23 mouse cellular contexts compared by ENCODE assay signal in genomic region chr4:154908490-154908889, GRCm38 (mm10). TPM values are rescaled to one million over a fixed set of nuclear protein-coding genes. Genes with fewer than 3 reads are reported as not detected.
DNase-seq lines count a peak whose midpoint lies in the region; ATAC-seq and TF ChIP-seq lines count a peak whose summit lies in the region.
"Had no signal": no experiment of that assay in that cellular context is flagged by ENCODE, and none has a peak within 500 bp of the region (broad histone marks: within the 10 kb centered on the region; RNA-seq: fewer than 3 reads in every experiment).

No protein-coding gene starts in this region.

- in situ Hi-C loops in CH12.LX (cut with MboI; ENCODE audit: low pct_ligation_motif_present, low pct_unique_long_range_greater_than_20kb, low sequenced_read_pairs) = loop anchor here (5.0 kb wide), 1 partner anchor 34 kb away; no protein-coding TSS in a partner anchor

- DNase-seq in 416B (ENCODE audit: low read depth) = peak; percentile 70
- DNase-seq in CH12.LX (ENCODE audit: extremely low read depth) = no peak
- no peak for DNase-seq in right cerebral cortex, postnatal 10 days (ENCODE audit: low spot score in 2 of 2)
- DNase-seq in cerebellum, postnatal 36 days = no peak
- DNase-seq in adrenal gland, adult (ENCODE audit: inconsistent age in 2 of 2, low spot score in 1 of 2) = no peak
- DNase-seq in heart, adult 9 months (ENCODE audit: low spot score in 2 of 2) = no peak

- dilution Hi-C loops in CH12.LX (cut with MboI; ENCODE audit: extremely low pct_ligation_motif_present, extremely low pct_unique_long_range_greater_than_20kb, low sequenced_read_pairs) = no loop called here

- no peak overlapping the region for H3K4me2 ChIP-seq in CH12.LX (ENCODE audit: insufficient read depth, low read depth, poor library complexity, severe bottlenecking)
- H3K4me2 ChIP-seq in liver, embryonic 12.5 days = peak overlapping the region; percentile 62
- peak overlapping the region; percentile 59; the same call in 1 of the 2 replicates for H3K4me2 ChIP-seq in liver, embryonic 15.5 days
- H3K4me2 ChIP-seq: embryonic facial prominence, embryonic 12.5 days had no signal

- no peak overlapping the region for H3K9ac ChIP-seq in CH12.LX (ENCODE audit: insufficient read depth, low read depth)
- peak overlapping the region; percentile 66 for H3K9ac ChIP-seq in liver, embryonic 12.5 days
- no peak overlapping the region; the same call in 1 of the 2 replicates for H3K9ac ChIP-seq in liver, embryonic 15.5 days
- H3K9ac ChIP-seq: embryonic facial prominence, embryonic 12.5 days; embryonic facial prominence, embryonic 15.5 days; forebrain, embryonic 12.5 days; hindbrain, embryonic 12.5 days had no signal

- no peaks in the 10 kb centered on the region for H3K9me3 ChIP-seq in CH12.LX (replicated peaks; ENCODE audit: low read length)
- H3K9me3 ChIP-seq in liver, embryonic 12.5 days (replicated peaks) = no peaks in the 10 kb centered on the region
- peaks cover 3% of the 10 kb centered on the region; the same call in 1 of the 2 replicates for H3K9me3 ChIP-seq in liver, embryonic 15.5 days (replicated peaks)
- H3K9me3 ChIP-seq: embryonic facial prominence, embryonic 12.5 days; embryonic facial prominence, embryonic 15.5 days; forebrain, embryonic 12.5 days; G1E; hindbrain, embryonic 12.5 days had no signal

- no peak for TF ChIP-seq RAD21 in CH12.LX (IDR thresholded peaks at IDR 0.05; ENCODE audit: low read depth, low read length)

- no peak for TF ChIP-seq CTCF in CH12.LX (conservative IDR thresholded peaks at IDR 0.05 in 1 of 2, IDR thresholded peaks at IDR 0.05 in 1 of 2; ENCODE audit: low read depth in 2 of 2, low read length in 2 of 2)

- no peak for TF ChIP-seq POLR2A in CH12.LX (IDR thresholded peaks at IDR 0.05; ENCODE audit: low read depth, low read length)

- peaks cover 9% of the 10 kb centered on the region for H3K79me2 ChIP-seq in CH12.LX (replicated peaks; ENCODE audit: control insufficient read depth, extremely low read depth, insufficient read depth, poor library complexity, severe bottlenecking)

- no peak for TF ChIP-seq EP300 in CH12.LX (IDR thresholded peaks at IDR 0.05; ENCODE audit: low read length)

- ATAC-seq in liver, embryonic 12.5 days = no peak
- no peak for ATAC-seq in liver, embryonic 15.5 days (ENCODE audit: insufficient read depth)
- ATAC-seq: hindbrain, embryonic 16.5 days; Patski had no signal

- 43% methylated on average over 5 of the region's 5 CpGs for WGBS in liver, embryonic 12.5 days (ENCODE audit: insufficient replicate concordance)
- 39% methylated on average over 5 of the region's 5 CpGs for WGBS in liver, embryonic 15.5 days (ENCODE audit: insufficient replicate concordance)

- no peaks in the 10 kb centered on the region for H3K27me3 ChIP-seq in CH12.LX (replicated peaks)
- H3K27me3 ChIP-seq in liver, embryonic 12.5 days (replicated peaks) = no peaks in the 10 kb centered on the region
- no peaks in the 10 kb centered on the region for H3K27me3 ChIP-seq in liver, embryonic 15.5 days
- H3K27me3 ChIP-seq: embryonic facial prominence, embryonic 12.5 days; embryonic facial prominence, embryonic 15.5 days; hindbrain, embryonic 12.5 days; Patski had no signal

- H3K27ac ChIP-seq in CH12.LX (ENCODE audit: insufficient read depth, low read depth) = peak overlapping the region; percentile 83; the same call in 1 of the 2 replicates
- H3K27ac ChIP-seq in liver, embryonic 12.5 days = peak overlapping the region; percentile 94
- peak overlapping the region; percentile 93 for H3K27ac ChIP-seq in liver, embryonic 15.5 days (replicated peaks)
- H3K27ac ChIP-seq: forebrain, embryonic 12.5 days; heart, adult 2 months; hindbrain, embryonic 12.5 days had no signal

- no peak overlapping the region for H3K4me3 ChIP-seq in CH12.LX (replicated peaks in 1 of 3; ENCODE audit: low read depth in 2 of 3, low read length in 2 of 3, poor library complexity in 1 of 3)
- H3K4me3 ChIP-seq in liver, embryonic 12.5 days = no peak overlapping the region
- H3K4me3 ChIP-seq in liver, embryonic 15.5 days (replicated peaks) = no peak overlapping the region
- H3K4me3 ChIP-seq: embryonic facial prominence, embryonic 12.5 days; embryonic facial prominence, embryonic 15.5 days; forebrain, embryonic 12.5 days; heart, adult 2 months; hindbrain, embryonic 12.5 days had no signal

- H3K36me3 ChIP-seq in CH12.LX (replicated peaks in 1 of 2; ENCODE audit: control insufficient read depth in 1 of 2, insufficient read depth in 1 of 2, low read length in 1 of 2) = peaks cover 0 to 2% of the 10 kb centered on the region in 2 experiments
- 0 out of 2 replicates have a peak, but pooled peaks cover 3% of the 10 kb centered on the region for H3K36me3 ChIP-seq in liver, embryonic 12.5 days
- peaks cover 2% of the 10 kb centered on the region; the same call in 1 of the 2 replicates for H3K36me3 ChIP-seq in liver, embryonic 15.5 days (replicated peaks)
- H3K36me3 ChIP-seq: embryonic facial prominence, embryonic 12.5 days; embryonic facial prominence, embryonic 15.5 days; forebrain, embryonic 12.5 days; hindbrain, embryonic 12.5 days had no signal

- peaks cover 38 to 53% of the 10 kb centered on the region in 2 experiments for H3K4me1 ChIP-seq in CH12.LX (ENCODE audit: control insufficient read depth in 1 of 2, insufficient read depth in 2 of 2)
- H3K4me1 ChIP-seq in liver, embryonic 12.5 days = peaks cover 80% of the 10 kb centered on the region
- H3K4me1 ChIP-seq in liver, embryonic 15.5 days (replicated peaks) = peaks cover 86% of the 10 kb centered on the region

TF ChIP-seq in CH12.LX, 34 proteins besides CTCF, POLR2A, EP300 and RAD21:
- TF ChIP-seq MAX (IDR thresholded peaks at IDR 0.05; ENCODE audit: low read length) (no peak), ETS1 (conservative IDR thresholded peaks at IDR 0.05; ENCODE audit: low read depth, low read length) (no peak), GABPA (IDR thresholded peaks at IDR 0.05; ENCODE audit: insufficient replicate concordance, low read depth, low read length) (no peak), KAT2A (IDR thresholded peaks at IDR 0.05; ENCODE audit: insufficient replicate concordance, low read length) (no peak), ZC3H11A (IDR thresholded peaks at IDR 0.05; ENCODE audit: low read depth, low read length) (no peak), TBP (conservative IDR thresholded peaks at IDR 0.05; ENCODE audit: low read depth, low read length) (no peak), POLR2AphosphoS2 (IDR thresholded peaks at IDR 0.05; ENCODE audit: low read depth, low read length) (no peak), NRF1 (IDR thresholded peaks at IDR 0.05; ENCODE audit: low read depth, low read length) (no peak), RCOR1 (conservative IDR thresholded peaks at IDR 0.05; ENCODE audit: low read depth, low read length) (no peak), CHD1 (IDR thresholded peaks at IDR 0.05; ENCODE audit: low read depth, low read length) (no peak), BHLHE40 (IDR thresholded peaks at IDR 0.05; ENCODE audit: low read depth, low read length) (no peak), TCF12 (IDR thresholded peaks at IDR 0.05; ENCODE audit: low read depth, low read length) (no peak), ELF1 (IDR thresholded peaks at IDR 0.05; ENCODE audit: low read depth, low read length) (no peak), JUN (IDR thresholded peaks at IDR 0.05; ENCODE audit: insufficient read depth, low read depth, low read length) (no peak)

RNA-seq across cellular contexts. Expression of gene Fam213b, which starts 9.6 kb away (rescaled TPM):
- total RNA-seq in CH12.LX (2012; rRNA removed) (28.3 and 49.8 TPM in 2 replicates), CH12.LX (2014; rRNA removed) (6.1 and 7.5 TPM in 2 replicates)
- polyA plus RNA-seq in CH12.LX (2012; ENCODE audit: insufficient read length, low read depth) = 5.5 and 7.0 TPM in 2 replicates
- polyA plus RNA-seq in liver, embryonic 12.5 days (2016; fragmentation: Nextera tagmentation; extraction: Ambion mirVana) = 10.2 and 11.3 TPM in 2 replicates
- polyA plus RNA-seq in liver, embryonic 15.5 days (2015; fragmentation: Nextera tagmentation; extraction: Ambion mirVana) = 8.1 and 9.0 TPM in 2 replicates
- total RNA-seq: G1E had no signal
- polyA plus RNA-seq: G1E had no signal

RNA-seq across cellular contexts. Expression of gene Tnfrsf14, which starts 19.9 kb away (rescaled TPM):
- total RNA-seq in CH12.LX (2012; rRNA removed) (68.3 and 109 TPM in 2 replicates), CH12.LX (2014; rRNA removed) (21.0 and 25.9 TPM in 2 replicates)
- polyA plus RNA-seq in CH12.LX (2012; ENCODE audit: insufficient read length, low read depth) = 19.8 and 20.0 TPM in 2 replicates
- 62.9 and 65.0 TPM in 2 replicates for polyA plus RNA-seq in liver, embryonic 12.5 days (2016; fragmentation: Nextera tagmentation; extraction: Ambion mirVana)
- 56.7 and 64.6 TPM in 2 replicates for polyA plus RNA-seq in liver, embryonic 15.5 days (2015; fragmentation: Nextera tagmentation; extraction: Ambion mirVana)

RNA-seq across cellular contexts. Expression of gene Mmel1, which starts 39.1 kb away (rescaled TPM):
- total RNA-seq in CH12.LX (2012; rRNA removed) = 2.0 and 3.9 TPM in 2 replicates
- 2.0 and 2.2 TPM in 2 replicates for total RNA-seq in CH12.LX (2014; rRNA removed)
- 0.70 and 0.71 TPM in 2 replicates for polyA plus RNA-seq in CH12.LX (2012; ENCODE audit: insufficient read length, low read depth)
- polyA plus RNA-seq in liver, embryonic 12.5 days (2016; fragmentation: Nextera tagmentation; extraction: Ambion mirVana) = 1.7 and 2.5 TPM in 2 replicates
- 2.3 and 3.1 TPM in 2 replicates for polyA plus RNA-seq in liver, embryonic 15.5 days (2015; fragmentation: Nextera tagmentation; extraction: Ambion mirVana)
- total RNA-seq: gastrocnemius, adult 18-20 months; granulocyte monocyte progenitor cell, adult 5-6 weeks; heart, adult 2 months; hematopoietic stem cell, adult 5-6 weeks had no signal
- polyA plus RNA-seq: Patski had no signal

RNA-seq across cellular contexts. Expression of gene Hes5, which starts 52.2 kb away (rescaled TPM):
- total RNA-seq in CH12.LX (2012; rRNA removed) = 6.2 and 6.8 TPM in 2 replicates
- 2.1 and 2.7 TPM in 2 replicates for total RNA-seq in CH12.LX (2014; rRNA removed)
- polyA plus RNA-seq in CH12.LX (2012; ENCODE audit: insufficient read length, low read depth) = 1.5 and 1.7 TPM in 2 replicates
- polyA plus RNA-seq in liver, embryonic 12.5 days (2016; fragmentation: Nextera tagmentation; extraction: Ambion mirVana) = 0.12 TPM in 1 of 2 replicates, not detected in the other
- polyA plus RNA-seq in liver, embryonic 15.5 days (2015; fragmentation: Nextera tagmentation; extraction: Ambion mirVana) = 0.15 and 0.17 TPM in 2 replicates
- total RNA-seq: adrenal gland, adult 2 months; adrenal gland, postnatal 14 days; G1E; gastrocnemius, adult 18-20 months; gastrocnemius, postnatal 36 days; granulocyte monocyte progenitor cell, adult 5-6 weeks; heart, adult 2 months had no signal
- polyA plus RNA-seq: adrenal gland, adult 2 months; G1E; heart, postnatal 0 days; Patski had no signal

RNA-seq across cellular contexts. Expression of gene Pank4, which starts 55.4 kb away (rescaled TPM):
- total RNA-seq in CH12.LX (2012; rRNA removed) (30.6 and 34.7 TPM in 2 replicates), CH12.LX (2014; rRNA removed) (27.6 and 28.1 TPM in 2 replicates)
- 22.4 and 23.2 TPM in 2 replicates for polyA plus RNA-seq in CH12.LX (2012; ENCODE audit: insufficient read length, low read depth)
- 33.4 and 34.0 TPM in 2 replicates for polyA plus RNA-seq in liver, embryonic 12.5 days (2016; fragmentation: Nextera tagmentation; extraction: Ambion mirVana)
- polyA plus RNA-seq in liver, embryonic 15.5 days (2015; fragmentation: Nextera tagmentation; extraction: Ambion mirVana) = 21.7 and 24.4 TPM in 2 replicates
